Mouse (Mus musculus) gonadal fat pad, adult 2 months (tissue): ENCODE measurements at regions not wholly inside any gene's neighbourhood (a gene's known extent, or its start where the extent isn't known, plus 50 kb on each side); places are given as distances from the start of the nearest gene placed in this dataset.

Experiments used
- DNase-seq: peaks from one replicate; pipeline ENCODE4 v3.0.0-alpha.2; 2012; ENCODE audit warnings: low read depth

GRCm38 (mm10) chr6:147755750-147756523 is 280.3 kb downstream of the Ccdc91 start:
- DNase-seq: no peak

- DNase-seq: no peak
Measured at GRCm38 (mm10) chr6:147759485-147759884, 283.9 kb downstream of the Ccdc91 start.

GRCm38 (mm10) chr6:147760113-147760512 is 284.5 kb downstream of the Ccdc91 start:
- no peak for DNase-seq

GRCm38 (mm10) chr6:147765241-147765640 is 281.8 kb upstream of the Far2 start:
- DNase-seq: no peak

GRCm38 (mm10) chr6:147769180-147769579 is 277.9 kb upstream of the Far2 start:
- no peak for DNase-seq

GRCm38 (mm10) chr6:147770034-147770433 is 277.0 kb upstream of the Far2 start:
- DNase-seq: no peak

- DNase-seq: no peak
Measured at GRCm38 (mm10) chr6:147771411-147771810, 275.6 kb upstream of the Far2 start.

- DNase-seq: no peak
Measured at GRCm38 (mm10) chr6:147773904-147774303, 273.2 kb upstream of the Far2 start.

GRCm38 (mm10) chr6:147774626-147775025 is 272.4 kb upstream of the Far2 start:
- no peak for DNase-seq

GRCm38 (mm10) chr6:147779466-147779865 is 267.6 kb upstream of the Far2 start:
- DNase-seq: peak; percentile 8

- no peak for DNase-seq
Measured at GRCm38 (mm10) chr6:147784249-147784648, 262.8 kb upstream of the Far2 start.

GRCm38 (mm10) chr6:147784854-147785253 is 262.2 kb upstream of the Far2 start:
- no peak for DNase-seq

- no peak for DNase-seq
Measured at GRCm38 (mm10) chr6:147788095-147788494, 259.0 kb upstream of the Far2 start.

GRCm38 (mm10) chr6:147789112-147789511 is 257.9 kb upstream of the Far2 start:
- DNase-seq: no peak

- no peak for DNase-seq
Measured at GRCm38 (mm10) chr6:147793811-147794210, 253.2 kb upstream of the Far2 start.

- DNase-seq: no peak
Measured at GRCm38 (mm10) chr6:147794351-147794750, 252.7 kb upstream of the Far2 start.

- DNase-seq: no peak
Measured at GRCm38 (mm10) chr6:147799009-147799727, 247.9 kb upstream of the Far2 start.

- no peak for DNase-seq
Measured at GRCm38 (mm10) chr6:147799861-147800260, 247.2 kb upstream of the Far2 start.

- no peak for DNase-seq
Measured at GRCm38 (mm10) chr6:147800846-147801245, 246.2 kb upstream of the Far2 start.

- no peak for DNase-seq
Measured at GRCm38 (mm10) chr6:147803893-147804292, 243.2 kb upstream of the Far2 start.

- no peak for DNase-seq
Measured at GRCm38 (mm10) chr6:147810710-147811109, 236.3 kb upstream of the Far2 start.

- no peak for DNase-seq
Measured at GRCm38 (mm10) chr6:147816861-147817260, 230.2 kb upstream of the Far2 start.

GRCm38 (mm10) chr6:147817262-147817661 is 229.8 kb upstream of the Far2 start:
- DNase-seq: no peak
